ENCODE assay signal across 1 mouse cellular context in genomic region chr5:65492716-65493531, GRCm38 (mm10).
A peak's percentile ranks its signal among the peaks of the same experiment; 100 is the strongest.
TF ChIP-seq lines count a peak whose summit lies in the region.

TSS of gene Gm43552 (minus strand) at chr5:65492833.

TF ChIP-seq in CH12.LX, 34 proteins besides CTCF, POLR2A, EP300 and RAD21 (continued from another document):
- TF ChIP-seq MYC (IDR thresholded peaks at IDR 0.05; ENCODE audit: low read depth, low read length) (no peak), GABPA (IDR thresholded peaks at IDR 0.05; ENCODE audit: insufficient replicate concordance, low read depth, low read length) (no peak), TCF12 (IDR thresholded peaks at IDR 0.05; ENCODE audit: low read depth, low read length) (peak; percentile 24; the same call in 1 of the 2 replicates), POLR2AphosphoS2 (IDR thresholded peaks at IDR 0.05; ENCODE audit: low read depth, low read length) (no peak), JUND (conservative IDR thresholded peaks at IDR 0.05; ENCODE audit: low read depth, low read length) (no peak), USF1 (IDR thresholded peaks at IDR 0.05; ENCODE audit: low read depth, low read length) (peak; percentile 52), ZKSCAN1 (IDR thresholded peaks at IDR 0.05; ENCODE audit: borderline replicate concordance, low read depth, low read length) (no peak)
TF ChIP-seq in CH12.LX: peak in this region for 14.
